Mouse (Mus musculus): ENCODE measurements around the gene Pacsin2.

GRCm38 (mm10) chr15:83474466-83474836, 10.0 kb upstream of the Pacsin2 start:
- TF ChIP-seq CTCF (IDR thresholded peaks at IDR 0.05; ENCODE audit: low read depth) (no peak), EP300 (IDR thresholded peaks at IDR 0.05; ENCODE audit: low read depth) (no peak)

Data from liver, postnatal 0 days (tissue).